Mouse (Mus musculus) heart, embryonic 11.5 days (tissue): ENCODE measurements at regions not wholly inside any gene's neighbourhood (a gene's known extent, or its start where the extent isn't known, plus 50 kb on each side); places are given as distances from the start of the nearest gene placed in this dataset.

ENCODE experiments used
- ATAC-seq: fragments of 200-750 bp; cut with Nextera tagmentation; replicated peaks from 2 replicates; pipeline ENCODE4 v1.8.0; 2017; ENCODE audit warnings: moderate library complexity; ENCODE audit not compliant: insufficient number of reproducible peaks, low FRiP score, low TSS enrichment
- H3K27ac ChIP-seq: fragments of 300-500 bp; sonication (generic); 2 replicates; pipeline ENCODE4 v1.5.1; 2014; ENCODE audit warnings: mild to moderate bottlenecking, low read depth, low read length
- H3K27me3 ChIP-seq: fragments of 300-500 bp; sonication (generic); 2 replicates; pipeline ENCODE4 v1.6.1; 2014; ENCODE audit warnings: mild to moderate bottlenecking, low read length, mixed read lengths; ENCODE audit not compliant: control insufficient read depth, insufficient read depth
- H3K36me3 ChIP-seq: fragments of 300-500 bp; sonication (generic); 2 replicates; pipeline ENCODE4 v1.6.1; 2014; ENCODE audit warnings: mild to moderate bottlenecking, low read length, moderate library complexity, mixed read lengths; ENCODE audit not compliant: control insufficient read depth, insufficient read depth
- H3K4me1 ChIP-seq: fragments of 300-500 bp; sonication (generic); 2 replicates; pipeline ENCODE4 v1.6.1; 2014; ENCODE audit warnings: low read length; ENCODE audit not compliant: control insufficient read depth, insufficient read depth
- H3K4me2 ChIP-seq: fragments of 300-500 bp; sonication (generic); 2 replicates; pipeline ENCODE4 v1.6.1; 2014; ENCODE audit warnings: mild to moderate bottlenecking, moderate library complexity
- H3K4me3 ChIP-seq: fragments of 300-500 bp; sonication (generic); 2 replicates; pipeline ENCODE4 v1.5.1; 2014; ENCODE audit warnings: low read depth, low read length
- H3K9ac ChIP-seq: fragments of 300-500 bp; sonication (generic); 2 replicates; pipeline ENCODE4 v1.6.1; 2014; ENCODE audit warnings: mild to moderate bottlenecking, low read depth, low read length, moderate library complexity
- H3K9me3 ChIP-seq: fragments of 300-500 bp; sonication (generic); replicated peaks from 2 replicates; pipeline ENCODE4 v1.6.1; 2016; ENCODE audit warnings: low read length; ENCODE audit not compliant: control insufficient read depth
- WGBS: fragments of 180-500 bp; shearing (Covaris S2); extraction: QIAGEN DNeasy Blood & Tissue Kit; methylation state at CpG from one replicate; pipeline ENCODE4 v1.1.7; 2014; ENCODE audit not compliant: insufficient replicate concordance; 5-methylcytosine and 5-hydroxymethylcytosine counted together

- 74% methylated on average over 10 of the region's 10 CpGs for WGBS
- peaks cover 16% of the 10 kb centered on the region for H3K4me1 ChIP-seq
Measured at GRCm38 (mm10) chr2:85250026-85250560, 53.1 kb upstream of the Lrrc55 start.

More at GRCm38 (mm10) chr2:85250026-85250560, 53.1 kb upstream of the Lrrc55 start:
- H3K9me3 ChIP-seq = no peaks in the 10 kb centered on the region
- no peak overlapping the region for H3K4me3 ChIP-seq
- H3K36me3 ChIP-seq = no peaks in the 10 kb centered on the region
- no peaks in the 10 kb centered on the region for H3K27me3 ChIP-seq
- no peak for ATAC-seq
- H3K27ac ChIP-seq = no peak overlapping the region
- H3K9ac ChIP-seq = no peak overlapping the region
- H3K4me2 ChIP-seq = no peak overlapping the region
